Mouse (Mus musculus) MEL (cell line): ENCODE results near the gene Sdc3. TPM values are rescaled to one million over a fixed set of nuclear protein-coding genes. Genes with fewer than 3 reads are reported as not detected.

Experiments used
- DNase-seq: peaks from one replicate; pipeline ENCODE4 v3.0.0; 2011; ENCODE audit warnings: low read depth, low spot score
- H3K27ac ChIP-seq: 2 replicates; pipeline ENCODE4 v1.5.1; 2012; ENCODE audit warnings: low read depth, mild to moderate bottlenecking, control low read depth, low read length, moderate library complexity; ENCODE audit not compliant: control insufficient read depth
- H3K27me3 ChIP-seq, 2 experiments: fragments of 150-350 bp in 1 of 2; sonication (generic) in 1 of 2; 2 replicates each; pipeline ENCODE4 v1.6.1; 2012; ENCODE audit warnings: low read length in 2 of 2, mild to moderate bottlenecking in 2 of 2, improper control_type of control experiment in 1 of 2, moderate library complexity in 1 of 2; ENCODE audit not compliant: insufficient read depth in 2 of 2, control insufficient read depth in 1 of 2
- H3K36me3 ChIP-seq, 2 experiments: 2 replicates each; pipeline ENCODE4 v1.6.1; 2012 to 2014; ENCODE audit warnings: low read length in 2 of 2, improper control_type of control experiment in 1 of 2, inconsistent platforms in 1 of 2, mild to moderate bottlenecking in 1 of 2; ENCODE audit not compliant: insufficient read depth in 2 of 2, control insufficient read depth in 1 of 2
- H3K4me1 ChIP-seq, 2 experiments: fragments of 150-350 bp in 1 of 2; sonication (generic) in 1 of 2; 2 replicates each; pipeline ENCODE4 v1.6.1; 2012; ENCODE audit warnings: low read length in 2 of 2, improper control_type of control experiment in 1 of 2, mild to moderate bottlenecking in 1 of 2; ENCODE audit not compliant: insufficient read depth in 2 of 2, control insufficient read depth in 1 of 2
- H3K4me3 ChIP-seq, 2 experiments: fragments of 150-350 bp in 1 of 2; sonication (generic) in 1 of 2; 2 replicates each; pipeline ENCODE4 v1.5.1; 2012; ENCODE audit warnings: low read depth in 2 of 2, low read length in 2 of 2, mild to moderate bottlenecking in 2 of 2, moderate library complexity in 2 of 2, control low read depth in 1 of 2, improper control_type of control experiment in 1 of 2; ENCODE audit not compliant: control insufficient read depth in 1 of 2, insufficient read depth in 1 of 2
- H3K79me2 ChIP-seq: 2 replicates; pipeline ENCODE4 v1.6.1; 2012; ENCODE audit warnings: mild to moderate bottlenecking, low read length, moderate library complexity; ENCODE audit not compliant: control insufficient read depth, poor library complexity, insufficient read depth
- H3K9ac ChIP-seq: 2 replicates; pipeline ENCODE4 v1.6.1; 2012; ENCODE audit warnings: low read depth, mild to moderate bottlenecking, control low read depth, low read length, moderate library complexity; ENCODE audit not compliant: control insufficient read depth, poor library complexity, severe bottlenecking
- H3K9me3 ChIP-seq: fragments of 150-350 bp; sonication (generic); replicated peaks from 2 replicates; pipeline ENCODE4 v1.6.1; 2012; ENCODE audit warnings: mild to moderate bottlenecking, low read length, improper control_type of control experiment, moderate library complexity; ENCODE audit not compliant: insufficient read depth
- E2F4 ChIP-seq: IDR thresholded peaks from 2 replicates; pipeline ENCODE4 v1.6.1; 2011; ENCODE audit warnings: low read depth, low read length, improper control_type of control experiment, borderline replicate concordance
- ELF1 ChIP-seq: IDR thresholded peaks from 2 replicates; pipeline ENCODE4 v1.6.1; 2014; ENCODE audit warnings: low read depth, mild to moderate bottlenecking, inconsistent platforms, low read length, improper control_type of control experiment, moderate library complexity
- JUND ChIP-seq: IDR thresholded peaks from 2 replicates; pipeline ENCODE4 v1.6.1; 2011; ENCODE audit warnings: low read depth, mild to moderate bottlenecking, improper control_type of control experiment, low read length
- MAX ChIP-seq: IDR thresholded peaks from 2 replicates; pipeline ENCODE4 v1.6.1; 2011; ENCODE audit warnings: low read length, improper control_type of control experiment
- MAZ ChIP-seq: IDR thresholded peaks from 2 replicates; pipeline ENCODE4 v1.6.1; 2012; ENCODE audit warnings: low read depth, mild to moderate bottlenecking, inconsistent platforms, low read length, improper control_type of control experiment
- MEF2A ChIP-seq: IDR thresholded peaks from 2 replicates; pipeline ENCODE4 v1.6.1; 2014; ENCODE audit warnings: low read depth, mild to moderate bottlenecking, inconsistent platforms, low read length, improper control_type of control experiment; ENCODE audit not compliant: poor library complexity, insufficient replicate concordance, severe bottlenecking; ENCODE audit errors: extremely low read depth
- MYB ChIP-seq: IDR thresholded peaks from 2 replicates; pipeline ENCODE4 v1.6.1; 2011; ENCODE audit warnings: mild to moderate bottlenecking, low read depth, low read length, improper control_type of control experiment
- NELFE ChIP-seq: IDR thresholded peaks from 2 replicates; pipeline ENCODE4 v1.6.1; 2011; ENCODE audit warnings: low read depth, low read length, improper control_type of control experiment
- NRF1 ChIP-seq: IDR thresholded peaks from 2 replicates; pipeline ENCODE4 v1.6.1; 2014; ENCODE audit warnings: low read depth, mild to moderate bottlenecking, inconsistent platforms, low read length, improper control_type of control experiment, moderate library complexity; ENCODE audit not compliant: poor library complexity, insufficient read depth, severe bottlenecking
- USF1 ChIP-seq: IDR thresholded peaks from 2 replicates; pipeline ENCODE4 v1.6.1; 2014; ENCODE audit warnings: low read depth, mild to moderate bottlenecking, inconsistent platforms, low read length, improper control_type of control experiment, moderate library complexity
- ZMIZ1 ChIP-seq: IDR thresholded peaks from 2 replicates; pipeline ENCODE4 v1.6.1; 2012; ENCODE audit warnings: low read depth, mild to moderate bottlenecking, inconsistent platforms, low read length, improper control_type of control experiment, moderate library complexity
- ZNF384 ChIP-seq: IDR thresholded peaks from 2 replicates; pipeline ENCODE4 v1.6.1; 2012; ENCODE audit warnings: low read depth, mild to moderate bottlenecking, inconsistent platforms, low read length, improper control_type of control experiment
- polyA plus RNA-seq, 2 experiments: library from polyadenylated mRNA; stranded (reverse) in 1 of 2; unstranded in 1 of 2; fragments of >175 nt in 1 of 2; fragments of >200 nt in 1 of 2; gene quantifications; 2 replicates each; pipeline versions ENCODE4 v1.2.1 to v1.2.4; 2012; ENCODE audit warnings: low replicate concordance in 2 of 2, low read depth in 1 of 2; ENCODE audit not compliant: insufficient read length in 2 of 2, insufficient read depth in 1 of 2, missing spikeins in 1 of 2
- total RNA-seq: library from RNA; depleted of rRNA; stranded (reverse); fragments of 300-350 nt; gene quantifications from 2 replicates; pipeline ENCODE4 v1.2.3, GENCODE M21; 2012

Gene Sdc3
- total and polyA plus RNA-seq, 3 experiments, result 0.46 to 6.7 TPM; not detected in 1

DNA sequence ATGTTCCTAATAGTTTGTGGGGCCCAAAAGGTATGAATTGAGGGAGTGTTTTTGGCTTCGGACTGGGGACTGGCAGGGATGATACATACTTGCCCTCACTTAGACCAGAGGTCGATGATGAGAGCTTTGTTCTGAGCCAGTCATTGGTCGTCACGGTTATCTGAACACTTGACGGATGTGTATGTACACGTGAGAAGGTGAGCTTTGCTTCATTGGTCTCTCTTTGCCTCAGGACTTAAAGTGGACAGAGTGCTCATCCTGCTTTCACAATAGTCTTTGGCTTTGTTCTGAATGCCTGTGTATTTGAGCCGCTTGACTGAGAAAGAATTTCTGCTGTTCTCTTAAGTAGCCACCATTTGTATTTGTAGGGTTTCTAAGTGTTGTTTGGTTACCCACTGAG, 42.8 kb upstream of the Sdc3 start:
- Histone ChIP-seq H3K36me3 (peaks cover 0 to 62% of the 10 kb centered on the region in 2 experiments; a peak in 2 of 4 replicates), H3K4me1 (no peaks in the 10 kb centered on the region), H3K27me3 (no peaks in the 10 kb centered on the region), H3K27ac (no peak overlapping the region), H3K4me3 (no peak overlapping the region), H3K9me3 (no peaks in the 10 kb centered on the region), H3K9ac (no peak overlapping the region), H3K79me2 (no peaks in the 10 kb centered on the region)
- no peak for DNase-seq
- TF ChIP-seq ZNF384, result no peak
- no peak for TF ChIP-seq ELF1
- TF ChIP-seq MAZ, result no peak
- no peak for TF ChIP-seq NRF1

DNA sequence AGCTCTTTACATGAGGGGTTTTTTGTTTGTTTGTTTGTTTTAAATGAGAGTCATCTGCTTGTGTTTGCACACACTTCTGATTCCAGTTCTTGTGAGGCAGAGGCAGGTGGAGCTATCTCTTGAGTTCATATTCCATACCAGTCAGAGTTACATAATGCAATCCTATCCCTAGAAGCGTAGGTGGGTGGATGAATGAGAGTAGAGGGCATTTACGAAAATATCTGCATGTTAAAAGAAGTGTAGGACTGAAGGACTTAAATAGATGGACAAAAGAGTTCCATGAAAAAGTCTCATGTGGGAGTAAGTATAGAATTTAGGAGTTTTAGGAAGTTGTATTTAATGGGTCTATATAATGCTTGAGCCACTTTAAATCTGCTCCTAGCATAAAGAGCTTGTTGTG, 40.4 kb upstream of the Sdc3 start:
- H3K36me3 ChIP-seq, result peaks cover 0 to 50% of the 10 kb centered on the region in 2 experiments; a peak in 2 of 4 replicates
- no peak overlapping the region for H3K27ac ChIP-seq
- no peaks in the 10 kb centered on the region for H3K27me3 ChIP-seq
- no peaks in the 10 kb centered on the region for H3K9me3 ChIP-seq
- H3K79me2 ChIP-seq, result peaks cover 2% of the 10 kb centered on the region; the same call in 1 of the 2 replicates
- no peak for DNase-seq
- no peak overlapping the region for H3K4me3 ChIP-seq
- no peaks in the 10 kb centered on the region for H3K4me1 ChIP-seq
- H3K9ac ChIP-seq, result no peak overlapping the region
- TF ChIP-seq E2F4 (no peak), MEF2A (no peak), MAX (no peak), USF1 (no peak)
- TF ChIP-seq, all 39 proteins: peak for 0

DNA sequence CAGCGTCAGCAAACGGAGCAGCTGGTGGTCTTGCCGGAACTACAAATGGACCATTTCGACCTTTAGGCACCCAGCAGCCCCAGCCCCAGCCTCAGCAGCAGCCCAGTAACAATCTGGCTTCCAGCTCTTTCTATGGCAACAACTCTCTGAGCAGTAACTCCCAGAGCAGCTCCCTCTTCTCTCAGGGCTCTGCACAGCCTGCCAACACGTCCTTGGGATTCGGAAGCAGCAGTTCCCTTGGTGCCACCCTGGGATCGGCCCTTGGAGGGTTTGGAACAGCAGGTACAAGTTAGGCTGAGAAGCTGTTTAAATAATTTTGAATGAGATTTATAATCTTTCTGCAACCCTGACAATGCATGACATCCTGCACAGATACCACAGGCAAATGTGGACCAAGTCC, 39.7 kb upstream of the Sdc3 start:
- Histone ChIP-seq H3K36me3 (peaks cover 0 to 49% of the 10 kb centered on the region in 2 experiments; a peak in 2 of 4 replicates), H3K9me3 (no peaks in the 10 kb centered on the region), H3K4me1 (no peaks in the 10 kb centered on the region), H3K27ac (no peak overlapping the region), H3K79me2 (peaks cover 2% of the 10 kb centered on the region; the same call in 1 of the 2 replicates), H3K4me3 (no peak overlapping the region), H3K27me3 (no peaks in the 10 kb centered on the region), H3K9ac (no peak overlapping the region)
- TF ChIP-seq MYB, result no peak
- TF ChIP-seq ZMIZ1, result no peak
- no peak for TF ChIP-seq JUND
- no peak for TF ChIP-seq NELFE
- no peak for TF ChIP-seq MAX
- DNase-seq, result no peak
